Mouse (Mus musculus) liver, adult 2 months (tissue): ENCODE measurements at regions not wholly inside any gene's neighbourhood (a gene's known extent, or its start where the extent isn't known, plus 50 kb on each side); places are given as distances from the start of the nearest gene placed in this dataset.

Experiments used
- CTCF ChIP-seq: fragments of 200-500 bp; IDR thresholded peaks from 2 replicates; pipeline ENCODE4 v1.5.1; 2011; ENCODE audit warnings: low read depth, low read length, control low read depth
- POLR2A ChIP-seq: fragments of 200-500 bp; IDR thresholded peaks from 2 replicates; pipeline ENCODE4 v1.6.1; 2011; ENCODE audit warnings: low read length, control low read depth; ENCODE audit not compliant: insufficient read depth; ENCODE audit errors: extremely low read depth

DNA sequence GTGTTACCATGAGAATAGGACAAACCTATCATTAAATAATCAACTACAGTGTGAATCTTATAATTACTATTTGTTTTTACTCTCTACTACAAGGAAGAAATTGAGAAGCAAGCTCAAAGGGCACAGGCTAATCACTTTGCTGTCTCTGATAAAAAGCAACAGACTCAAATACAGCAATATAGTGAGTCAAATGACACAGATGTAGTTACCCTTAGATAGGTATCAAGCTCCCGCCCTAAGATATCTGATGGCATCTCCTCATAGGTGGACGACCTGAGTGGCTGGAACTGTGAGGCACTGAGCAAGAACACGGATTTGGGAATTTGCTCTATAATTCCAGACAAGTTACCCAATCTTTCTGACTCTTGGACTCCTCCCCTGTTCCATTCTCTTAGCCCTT is 379.7 kb upstream of the Klf12 start:
- TF ChIP-seq POLR2A = no peak
- TF ChIP-seq CTCF = no peak
